ENCODE assay signal across 9 mouse cellular contexts in the genomic region with DNA sequence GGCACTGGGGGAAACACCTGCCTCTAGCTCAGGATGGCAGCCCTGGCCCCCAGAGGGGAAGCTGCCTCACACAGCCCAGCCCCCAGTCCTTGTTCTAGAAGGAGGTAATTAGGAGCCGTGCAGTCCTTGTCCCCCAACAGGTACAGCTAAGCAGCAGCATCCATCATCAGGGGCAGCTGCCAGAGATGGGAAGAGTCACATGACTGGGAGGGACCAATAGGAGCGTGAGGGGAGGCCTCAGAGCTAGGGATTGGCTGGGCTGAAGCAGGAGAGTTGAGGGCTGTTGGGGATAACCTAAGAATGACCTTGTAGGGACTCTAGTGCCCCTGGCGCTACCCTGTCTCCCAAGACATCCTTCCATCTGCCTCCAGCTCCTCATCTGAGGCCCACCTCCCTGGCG. TPM values are rescaled to one million over a fixed set of nuclear protein-coding genes. Genes with fewer than 3 reads are reported as not detected.
DNase-seq lines count a peak whose midpoint lies in the region; ATAC-seq lines count a peak whose summit lies in the region.
"Had no signal": no experiment of that assay in that cellular context is flagged by ENCODE, and none has a peak within 500 bp of the region (broad histone marks: within the 10 kb centered on the region; RNA-seq: fewer than 3 reads in every experiment).

No protein-coding gene starts in this region.

- H3K4me3 ChIP-seq in heart, embryonic 16.5 days (ENCODE audit: low read length) = no peak overlapping the region
- H3K4me3 ChIP-seq in hindbrain, embryonic 13.5 days = no peak overlapping the region
- H3K4me3 ChIP-seq in midbrain, embryonic 16.5 days (ENCODE audit: low read depth, low read length) = no peak overlapping the region

- 0 out of 2 replicates have a peak, but pooled peaks cover 2% of the 10 kb centered on the region for H3K9me3 ChIP-seq in heart, embryonic 16.5 days (replicated peaks; ENCODE audit: control insufficient read depth, low read length)
- H3K9me3 ChIP-seq in hindbrain, embryonic 13.5 days = no peaks in the 10 kb centered on the region
- H3K9me3 ChIP-seq in midbrain, embryonic 16.5 days (replicated peaks; ENCODE audit: control insufficient read depth, low read length, poor library complexity, severe bottlenecking) = peaks cover 3% of the 10 kb centered on the region; the same call in 1 of the 2 replicates

- no peak overlapping the region for H3K27ac ChIP-seq in heart, embryonic 16.5 days (ENCODE audit: low read length)
- peak overlapping the region; percentile 97 for H3K27ac ChIP-seq in hindbrain, embryonic 13.5 days
- H3K27ac ChIP-seq in midbrain, embryonic 16.5 days (ENCODE audit: low read length) = no peak overlapping the region; the same call in 1 of the 2 replicates

- H3K4me1 ChIP-seq in heart, embryonic 16.5 days (ENCODE audit: control insufficient read depth, insufficient read depth, low read length) = peaks cover 25% of the 10 kb centered on the region
- peaks cover 62% of the 10 kb centered on the region for H3K4me1 ChIP-seq in hindbrain, embryonic 13.5 days (replicated peaks)
- H3K4me1 ChIP-seq in midbrain, embryonic 16.5 days (ENCODE audit: control insufficient read depth, insufficient read depth, low read length) = peaks cover 17% of the 10 kb centered on the region; the same call in 1 of the 2 replicates

- DNase-seq in heart, postnatal 14 days = no peak
- DNase-seq in WW6 (ENCODE audit: low read depth, low spot score) = peak; percentile 49
- DNase-seq in lung, postnatal 4 days = no peak
- DNase-seq in adrenal gland, adult (ENCODE audit: inconsistent age in 2 of 2, low spot score in 1 of 2) = no peak

- no peaks in the 10 kb centered on the region for H3K36me3 ChIP-seq in heart, embryonic 16.5 days (ENCODE audit: control insufficient read depth, insufficient read depth)
- H3K36me3 ChIP-seq in hindbrain, embryonic 13.5 days = no peaks in the 10 kb centered on the region
- H3K36me3 ChIP-seq in midbrain, embryonic 16.5 days (ENCODE audit: control insufficient read depth, insufficient read depth, low read length) = no peaks in the 10 kb centered on the region

- WGBS in heart, embryonic 16.5 days = 28% methylated on average over 4 of the region's 4 CpGs
- WGBS in hindbrain, embryonic 13.5 days = 11% methylated on average over 4 of the region's 4 CpGs
- 15% methylated on average over 4 of the region's 4 CpGs for WGBS in midbrain, embryonic 16.5 days

- H3K9ac ChIP-seq in heart, embryonic 16.5 days (ENCODE audit: low read length) = no peak overlapping the region
- no peak overlapping the region for H3K9ac ChIP-seq in hindbrain, embryonic 13.5 days
- H3K9ac ChIP-seq in midbrain, embryonic 16.5 days (ENCODE audit: low read depth, low read length) = peak overlapping the region; percentile 33; the same call in 1 of the 2 replicates

- intact Hi-C loops in heart, postnatal 14 days (cut with DNase I) = loop anchor here (5.0 kb wide), 2 partner anchors 121 to 146 kb away; no protein-coding TSS in a partner anchor

- ATAC-seq in heart, embryonic 16.5 days (replicated peaks; ENCODE audit: extremely low read depth, insufficient read depth, low FRiP score) = 0 out of 2 replicates have a peak, but pooled peaks have one; percentile 8
- ATAC-seq in hindbrain, embryonic 13.5 days (ENCODE audit: low FRiP score) = peak; percentile 73
- peak; percentile 54 for ATAC-seq in midbrain, embryonic 16.5 days
- ATAC-seq in erythroid progenitor cell, adult 5-6 weeks (replicated peaks; ENCODE audit: low FRiP score, poor library complexity, severe bottlenecking) = no peak
- ATAC-seq: inflammation-experienced regulatory T-cells, adult 6 months had no signal

- H3K4me2 ChIP-seq in heart, embryonic 16.5 days (ENCODE audit: low read depth, low read length) = no peak overlapping the region
- no peak overlapping the region for H3K4me2 ChIP-seq in hindbrain, embryonic 13.5 days
- H3K4me2 ChIP-seq in midbrain, embryonic 16.5 days (ENCODE audit: low read length) = peak overlapping the region; percentile 17; the same call in 1 of the 2 replicates

- peaks cover 20% of the 10 kb centered on the region; the same call in 1 of the 2 replicates for H3K27me3 ChIP-seq in heart, embryonic 16.5 days (ENCODE audit: control insufficient read depth, insufficient read depth, low read length)
- H3K27me3 ChIP-seq in hindbrain, embryonic 13.5 days = peaks cover 20% of the 10 kb centered on the region
- peaks cover 8% of the 10 kb centered on the region; the same call in 1 of the 2 replicates for H3K27me3 ChIP-seq in midbrain, embryonic 16.5 days (ENCODE audit: control insufficient read depth, insufficient read depth, low read depth, low read length)

RNA-seq across cellular contexts. Expression of a gene that starts 33.1 kb away (rescaled TPM):
- 14.9 and 17.1 TPM in 2 replicates for polyA plus RNA-seq in heart, embryonic 16.5 days (2015; fragmentation: Nextera tagmentation; extraction: Ambion mirVana)
- total RNA-seq in heart, postnatal 14 days (2021) = 10 to 100 TPM; 13.5 to 14.0 TPM
- polyA plus RNA-seq in hindbrain, embryonic 13.5 days (2015; fragmentation: Nextera tagmentation; extraction: Ambion mirVana) = 40.7 and 41.2 TPM in 2 replicates
- polyA plus RNA-seq in midbrain, embryonic 16.5 days (2015; fragmentation: Nextera tagmentation; extraction: Ambion mirVana) = 24.3 and 25.5 TPM in 2 replicates
- 3.6 TPM in 1 of 2 replicates, not detected in the other for total RNA-seq in erythroid progenitor cell, adult 5-6 weeks (2015; ENCODE audit: low replicate concordance)
- 0.26 and 0.91 TPM in 2 replicates for total RNA-seq in erythroid progenitor cell, adult 5-6 weeks (2017; ENCODE audit: low replicate concordance)
